Mouse (Mus musculus) liver, adult (tissue): ENCODE data around the gene Gm5134.

Experiments used
- GATA4 ChIP-seq: IDR thresholded peaks from 2 replicates; pipeline ENCODE4 v1.6.1; 2014; ENCODE audit warnings: mild to moderate bottlenecking, low read length; ENCODE audit not compliant: insufficient replicate concordance

Gm5134 gene

DNA sequence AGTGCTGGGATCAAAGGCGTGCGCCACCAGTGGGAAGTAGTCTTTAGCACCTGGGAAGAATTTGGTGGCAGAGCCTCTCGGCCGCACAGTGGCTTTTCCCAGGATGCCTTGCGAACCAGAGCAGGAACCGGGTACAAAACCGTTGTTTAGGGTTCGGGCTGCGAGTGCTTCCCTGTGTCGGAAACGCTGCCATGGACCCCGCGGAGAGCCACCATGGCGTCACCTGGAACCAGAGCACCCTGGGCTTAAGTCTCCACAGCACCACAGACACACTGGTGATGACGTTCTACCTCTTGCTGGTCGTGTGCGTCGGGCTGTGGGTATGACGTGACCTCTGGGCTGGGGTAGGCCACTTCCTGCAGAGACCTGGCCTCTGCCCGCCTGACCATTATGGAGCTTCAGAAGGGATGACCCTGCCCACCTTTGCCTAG lies at the start of gene Gm5134:
Gene Gm5134 (plus strand): TSS at position 134 of the 431 bp plus-strand sequence.
- TF ChIP-seq GATA4: no peak

DNA sequence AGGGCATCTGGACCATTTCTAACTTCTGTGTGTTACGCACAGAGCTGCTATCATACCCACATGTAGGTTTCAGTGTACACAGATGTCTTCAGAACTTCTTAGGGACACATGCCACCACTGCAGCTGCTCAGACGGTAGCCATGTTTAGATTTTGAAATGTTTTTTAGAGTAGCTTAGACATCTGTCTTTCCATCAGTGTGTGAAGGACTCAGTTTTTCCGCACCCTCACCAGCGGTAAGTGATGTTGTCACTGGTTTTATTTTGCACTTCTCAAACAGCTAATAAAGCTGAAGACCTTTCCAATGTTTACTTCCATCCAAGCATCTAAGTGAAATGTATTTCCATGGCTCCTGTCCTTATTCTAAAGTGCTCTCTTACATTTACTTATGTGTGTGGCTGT lies 47.4 kb upstream of the Gm5134 start:
- TF ChIP-seq GATA4: no peak

DNA sequence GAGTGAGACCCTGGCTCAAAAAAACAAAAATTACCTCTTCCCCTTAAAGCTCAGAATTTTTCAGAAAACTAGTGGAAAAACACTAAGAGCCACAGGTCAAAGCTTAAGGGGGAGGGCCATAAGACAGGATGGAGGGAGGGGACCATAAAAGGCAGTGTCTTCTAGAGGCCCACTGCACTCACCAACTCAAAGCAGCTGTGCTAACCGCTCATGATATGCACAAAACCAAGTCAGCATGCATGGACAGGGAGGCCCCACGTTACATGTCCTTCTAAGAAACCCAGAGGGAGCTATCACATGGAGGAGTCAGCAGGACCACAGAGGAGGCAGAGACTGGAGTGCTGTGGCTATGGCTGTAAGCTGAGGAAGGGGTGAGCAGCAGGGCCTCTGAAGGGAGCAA lies 43.6 kb upstream of the Gm5134 start:
- no peak for TF ChIP-seq GATA4

DNA sequence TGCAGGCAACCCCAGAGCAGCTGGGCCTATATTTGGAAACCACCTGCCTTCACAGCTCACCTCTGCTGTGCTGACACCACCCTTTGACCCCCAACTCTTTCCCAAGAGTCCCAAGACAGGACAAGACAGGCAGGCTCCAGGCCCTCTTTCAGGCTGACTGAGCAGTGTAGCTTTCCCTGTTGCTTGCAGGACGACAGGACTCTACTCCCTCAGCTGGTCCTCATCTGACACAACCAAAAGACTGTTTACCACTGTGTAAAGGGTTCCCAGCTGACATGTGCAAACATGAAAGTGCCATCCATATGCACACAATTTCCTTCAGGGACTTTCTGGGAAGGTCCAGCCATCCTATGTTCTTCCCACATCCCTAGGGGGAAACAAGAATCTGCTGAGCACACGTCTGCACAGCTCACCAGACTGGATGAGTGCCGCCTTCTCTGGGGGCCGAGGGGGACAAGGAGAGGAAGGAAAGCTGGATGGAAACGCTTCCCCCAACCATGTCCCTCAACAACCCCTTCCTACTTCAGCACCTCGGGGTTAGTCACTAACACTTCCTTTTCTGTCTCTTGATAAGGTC lies 41.2 kb upstream of the Gm5134 start:
- no peak for TF ChIP-seq GATA4

DNA sequence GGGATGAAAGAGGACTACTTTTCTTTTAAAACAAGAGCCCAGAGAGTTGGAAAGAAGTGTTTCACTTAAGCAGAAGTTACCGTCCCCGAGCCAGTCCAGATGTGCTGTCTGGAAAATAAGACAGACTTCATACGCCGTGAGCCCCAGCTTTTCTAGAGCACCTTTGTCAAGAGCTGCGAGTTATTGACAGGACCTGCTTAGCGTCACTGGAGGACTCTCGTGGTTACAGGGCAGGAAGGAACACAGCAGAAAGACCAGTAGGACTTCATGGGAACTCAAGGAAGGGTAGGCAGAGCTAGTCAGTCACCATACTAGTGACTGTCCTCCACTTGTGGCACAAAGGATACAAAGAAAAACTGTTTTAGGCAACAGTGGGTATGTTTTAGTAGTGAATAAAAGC lies 38.8 kb upstream of the Gm5134 start:
- TF ChIP-seq GATA4: no peak

DNA sequence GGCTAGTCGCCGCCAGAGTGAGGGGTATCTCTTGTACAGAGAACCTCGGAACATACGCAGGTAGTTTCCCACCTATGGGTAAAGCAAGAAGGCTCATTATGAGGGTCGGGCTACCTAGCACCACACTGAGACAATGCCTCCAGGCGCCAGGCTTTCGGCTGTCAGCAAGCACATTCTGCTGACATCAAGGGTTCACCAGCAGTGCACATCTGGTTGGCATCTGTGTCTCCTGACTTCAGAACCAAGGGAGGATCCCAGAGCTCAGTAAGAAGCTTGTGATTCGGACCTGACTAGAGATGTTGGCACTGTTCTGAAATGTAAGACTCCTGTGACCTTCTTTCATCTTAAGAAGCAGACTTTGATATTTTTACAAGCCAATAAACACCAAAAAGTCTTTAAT lies 37.5 kb upstream of the Gm5134 start:
- no peak for TF ChIP-seq GATA4

DNA sequence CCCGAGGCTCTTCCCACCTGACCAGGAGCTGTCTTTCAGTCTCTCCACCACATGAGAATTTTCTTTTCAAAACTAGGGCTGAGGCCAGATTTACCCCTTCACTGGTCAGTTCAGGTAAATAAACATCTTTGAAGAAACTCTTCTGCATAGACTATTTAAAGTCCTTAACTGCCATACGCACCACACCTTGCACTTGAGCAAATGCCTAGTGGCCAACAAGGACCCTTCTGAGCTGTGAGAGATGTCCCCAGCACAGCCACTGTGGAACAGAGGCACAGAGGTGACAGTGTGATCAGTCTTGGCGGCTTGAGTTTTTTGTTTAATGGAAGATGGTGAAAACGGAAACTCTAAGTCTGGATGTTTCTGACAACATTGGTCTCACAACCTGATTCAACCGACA lies 35.3 kb upstream of the Gm5134 start:
- no peak for TF ChIP-seq GATA4

DNA sequence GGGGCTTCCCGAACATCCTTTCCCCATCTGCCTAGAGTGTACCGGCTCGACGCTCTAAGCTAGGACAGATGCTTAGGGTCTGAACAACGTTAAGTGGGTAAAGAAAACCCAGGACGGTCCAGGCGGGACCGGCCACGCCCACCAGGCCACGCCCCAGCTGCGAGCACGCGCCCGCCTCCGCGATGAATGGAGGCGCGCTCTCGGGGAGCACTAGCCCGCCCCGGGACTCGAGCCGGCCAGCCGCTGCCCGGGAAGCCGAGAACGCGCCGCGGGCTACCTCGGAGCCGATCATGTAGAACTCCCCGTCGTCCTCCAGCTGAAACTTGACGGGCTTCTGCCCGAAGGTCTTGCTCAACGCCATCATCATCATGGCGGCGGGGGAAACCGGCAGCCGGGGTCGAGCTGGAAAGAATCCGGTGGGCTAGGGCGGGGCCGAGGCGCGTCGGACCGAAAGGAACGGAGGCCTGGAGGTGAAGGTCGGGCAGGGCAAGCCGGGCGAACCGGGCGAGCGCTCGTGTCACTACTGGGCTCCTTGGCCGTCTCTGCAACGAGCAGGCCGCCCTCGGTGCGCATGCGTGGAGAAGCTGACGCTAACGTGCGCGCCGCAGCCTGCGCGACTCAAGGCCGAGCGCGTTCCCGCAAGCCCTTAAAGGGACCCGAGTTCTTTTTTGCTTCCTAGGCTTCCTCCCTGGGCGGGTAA lies 33.1 kb upstream of the Gm5134 start, which contains the start of gene Smarcb1:
Gene Smarcb1 (minus strand): TSS at position 592 of the 700 bp plus-strand sequence.
- 0 out of 2 replicates have a peak, but pooled peaks have one; percentile 4 for TF ChIP-seq GATA4

DNA sequence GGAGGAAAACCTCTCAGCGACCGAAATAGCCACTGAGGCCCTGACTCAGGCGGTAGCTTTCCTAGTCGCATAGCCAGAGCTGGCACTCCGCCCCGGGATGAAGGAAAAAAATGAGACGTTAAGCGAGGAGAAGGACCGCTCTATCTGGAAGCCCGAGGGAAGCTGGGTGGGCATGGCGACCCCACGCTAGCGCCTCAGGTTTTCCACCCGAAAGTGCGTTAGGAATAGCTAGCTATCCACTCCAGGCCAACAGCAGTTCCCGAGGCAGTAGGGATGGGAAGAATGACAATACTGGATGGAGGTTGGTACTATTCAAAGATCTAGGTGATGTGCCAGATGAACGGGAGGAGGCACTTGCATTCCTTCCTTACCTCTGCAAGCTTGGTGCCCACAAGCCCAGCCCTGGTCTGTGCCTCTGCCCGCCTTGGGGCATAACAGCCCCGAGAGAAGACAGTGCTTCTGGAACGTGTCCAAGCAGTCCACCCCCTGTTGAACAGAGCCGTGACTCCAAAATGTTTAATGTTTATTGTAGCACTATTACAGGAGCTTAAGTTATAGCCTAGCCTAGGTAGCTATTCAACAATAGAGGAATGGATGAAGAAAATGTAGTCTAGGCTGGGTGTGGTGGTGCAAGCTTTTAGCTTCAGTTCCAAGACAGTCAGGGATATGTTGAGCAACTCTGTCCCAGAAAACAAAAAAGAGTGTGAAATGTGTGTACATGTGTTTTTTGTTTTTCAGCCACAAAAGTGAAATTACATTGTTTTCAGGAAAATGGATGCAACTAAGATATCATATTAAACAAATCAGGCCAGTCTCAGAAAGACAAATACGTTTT lies 32.4 kb upstream of the Gm5134 start:
- TF ChIP-seq GATA4: no peak

DNA sequence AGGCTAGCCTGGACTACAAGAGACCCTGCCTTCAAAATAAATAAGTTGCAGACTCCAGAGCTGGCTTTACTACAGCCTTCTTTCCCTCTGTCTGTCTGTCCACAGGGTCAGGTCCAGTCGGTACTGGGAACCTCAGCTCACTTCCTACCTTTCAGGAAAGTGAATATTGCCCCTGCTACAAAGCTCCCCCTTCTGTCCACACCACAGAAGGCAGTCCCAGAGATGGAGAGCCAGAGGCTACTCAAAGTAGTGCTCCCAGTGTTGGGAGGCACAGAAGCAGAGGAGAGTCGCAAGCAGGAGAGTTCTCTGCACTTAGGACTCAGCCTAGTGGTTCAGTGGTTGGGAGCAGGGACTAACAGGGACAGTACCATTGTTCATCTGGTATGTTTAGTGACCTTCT lies 30.0 kb upstream of the Gm5134 start:
- TF ChIP-seq GATA4: no peak

DNA sequence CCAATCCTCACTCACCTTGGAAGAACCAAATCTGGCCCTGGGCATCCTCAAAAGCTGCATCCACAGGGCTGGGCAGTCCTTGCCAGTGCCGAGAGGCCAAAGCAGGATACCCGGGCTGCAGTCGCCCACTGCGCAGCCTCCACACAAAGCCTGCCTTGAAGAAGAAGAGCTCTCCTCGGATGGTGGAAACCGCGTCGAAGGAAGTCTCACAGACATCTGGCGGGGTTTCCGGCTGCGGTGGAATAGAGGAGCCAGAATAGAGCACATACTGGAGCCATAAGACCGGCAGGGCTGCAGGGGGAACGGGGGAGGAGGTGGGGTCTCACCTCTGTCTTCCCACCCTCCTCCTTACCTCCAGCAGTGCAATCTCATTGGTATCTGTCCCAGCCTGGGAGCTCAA lies 27.9 kb upstream of the Gm5134 start:
- no peak for TF ChIP-seq GATA4

DNA sequence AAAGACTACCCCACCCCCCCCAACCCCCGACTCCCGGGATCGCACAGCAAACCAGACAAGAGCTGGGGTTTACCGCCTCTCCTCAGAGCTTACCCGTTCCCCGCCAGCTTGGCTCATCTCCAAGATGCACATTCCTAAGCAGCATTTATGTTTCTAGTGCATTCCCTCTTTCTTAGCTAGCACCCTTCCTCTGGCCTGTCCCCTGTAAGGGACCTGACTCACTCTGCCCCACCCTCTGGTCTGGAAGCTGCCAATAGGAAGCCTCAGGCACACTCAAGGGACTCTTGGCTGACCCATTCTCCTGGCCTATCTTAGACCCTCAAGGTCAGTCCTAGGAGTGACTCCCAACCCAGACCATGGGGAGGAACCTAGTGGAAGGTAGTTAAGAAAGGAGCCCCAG lies 24.0 kb upstream of the Gm5134 start:
- TF ChIP-seq GATA4: no peak

DNA sequence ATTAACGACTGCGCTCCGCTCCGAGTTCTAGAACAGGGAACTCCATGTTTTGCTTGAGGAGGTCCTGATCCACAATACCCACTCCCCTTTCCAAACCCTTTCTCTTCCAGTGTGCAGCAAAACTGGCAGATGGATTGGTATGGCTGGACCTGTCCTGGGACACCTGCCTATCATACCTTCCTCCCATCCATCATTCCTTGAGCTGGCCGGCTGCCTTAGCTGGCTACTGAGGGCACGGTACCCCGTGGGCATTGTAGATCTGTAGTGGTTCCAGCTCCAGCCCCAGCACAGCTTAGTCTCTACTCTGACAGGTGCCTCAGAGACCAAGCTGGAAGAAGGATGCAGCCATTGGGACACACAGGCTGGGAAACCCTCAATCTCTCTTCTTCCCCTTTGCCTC lies 23.0 kb upstream of the Gm5134 start:
- no peak for TF ChIP-seq GATA4

DNA sequence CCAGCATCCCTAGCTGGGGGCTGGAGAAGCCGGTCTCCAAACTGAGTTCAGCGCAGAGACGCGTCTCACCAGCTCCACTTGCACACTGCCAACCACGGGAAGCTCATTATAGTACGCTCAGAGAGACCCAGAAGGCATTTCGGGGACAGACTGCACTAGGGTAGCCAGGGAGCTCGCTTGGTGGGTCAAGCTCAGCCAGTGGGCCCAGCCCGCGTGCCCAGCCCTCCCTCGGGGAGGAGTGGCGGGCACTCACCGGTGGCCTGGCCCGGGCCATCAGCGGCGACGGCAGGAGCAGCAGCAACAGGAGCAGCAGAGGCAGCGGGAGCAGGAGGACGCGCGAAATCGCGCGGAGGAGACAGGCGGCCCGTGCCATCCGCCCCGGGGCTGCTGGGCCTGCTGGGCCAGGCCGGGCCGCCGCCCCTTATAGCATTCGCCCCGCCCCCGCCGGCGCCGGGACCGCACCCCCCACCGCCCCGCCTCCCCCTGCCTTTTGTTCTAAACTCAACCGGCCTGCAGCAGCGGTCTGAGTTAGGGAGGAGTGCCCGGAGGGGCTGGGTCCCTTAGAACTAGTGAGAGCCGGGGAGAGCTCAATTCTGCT lies 22.1 kb upstream of the Gm5134 start:
- TF ChIP-seq GATA4: no peak

DNA sequence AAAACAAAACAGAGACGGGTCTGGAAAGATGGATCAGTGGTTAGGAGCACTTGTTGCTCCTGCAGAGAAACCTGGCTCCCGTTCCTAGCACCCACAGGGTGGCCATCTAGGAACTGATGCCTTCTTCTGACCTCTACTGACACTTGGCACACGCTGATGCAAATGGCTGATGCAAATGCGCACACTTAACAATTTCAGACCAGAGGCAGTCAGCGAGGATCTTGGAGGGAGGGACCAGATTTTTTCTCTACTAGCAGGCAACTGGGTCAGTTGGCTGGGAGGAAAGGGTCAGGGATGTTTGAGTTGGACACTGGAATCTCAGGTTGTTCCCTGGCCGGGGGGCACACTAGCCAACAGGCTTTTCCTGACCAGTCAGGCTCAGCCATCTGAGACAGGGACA lies 21.4 kb upstream of the Gm5134 start, which contains the start of gene Chchd10:
Gene Chchd10 (plus strand): TSS at position 240 of the 400 bp plus-strand sequence.
- TF ChIP-seq GATA4: no peak

DNA sequence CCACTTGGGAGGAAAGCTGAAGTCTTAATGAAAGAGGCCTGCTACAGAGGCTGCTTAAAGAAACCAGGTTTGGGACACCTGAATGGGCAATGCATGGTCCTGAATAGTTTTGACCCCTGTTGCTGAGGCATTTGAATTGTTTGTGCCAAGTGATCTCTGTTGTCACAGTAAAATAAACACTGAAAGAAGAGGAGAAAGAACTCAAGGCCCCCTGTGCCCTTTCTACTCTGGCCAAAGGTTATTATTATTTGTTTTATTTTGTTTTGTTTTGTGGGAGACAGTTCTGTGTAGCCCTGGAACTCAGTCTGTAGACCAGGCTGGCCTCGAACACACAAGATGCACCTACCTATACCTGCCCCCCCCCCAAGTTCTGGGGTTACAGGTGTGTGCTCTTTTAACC lies 19.3 kb upstream of the Gm5134 start:
- no peak for TF ChIP-seq GATA4
